Mouse (Mus musculus): ENCODE measurements around the gene Tex2.

DNA sequence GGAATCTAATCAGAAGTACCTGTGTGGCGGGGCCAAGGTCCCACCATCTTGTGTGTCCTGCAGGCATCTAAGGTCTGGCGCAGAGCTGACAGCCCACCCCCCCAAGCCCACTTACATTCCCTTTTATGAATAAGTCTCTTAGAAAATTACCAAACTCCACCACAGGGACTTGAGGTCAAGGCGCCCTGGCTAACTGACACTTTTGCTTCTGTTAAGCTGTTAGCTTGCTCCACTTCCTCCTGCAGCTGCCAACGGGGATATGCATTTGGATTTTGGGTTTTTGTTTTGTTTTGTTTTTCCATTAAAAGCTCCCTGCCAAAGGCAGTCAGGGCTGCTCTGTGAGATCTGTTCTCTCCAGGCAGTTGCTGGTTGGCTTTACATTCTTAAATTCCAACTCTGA lies 2.3 kb upstream of the Tex2 start:
- TF ChIP-seq POLR2A (IDR thresholded peaks at IDR 0.05; ENCODE audit: borderline replicate concordance, extremely low read depth, insufficient read depth, insufficient read length, poor library complexity, severe bottlenecking), result no peak
- TF ChIP-seq CTCF (IDR thresholded peaks at IDR 0.05; ENCODE audit: borderline replicate concordance, extremely low read depth, insufficient read depth, insufficient read length), result no peak

Data from brain, embryonic 14.5 days (tissue).